Mouse (Mus musculus): ENCODE data around the gene Zgrf1. TPM values are rescaled to one million over a fixed set of nuclear protein-coding genes. Genes with fewer than 3 reads are reported as not detected.

The Zgrf1 gene
- polyA plus RNA-seq (2016; fragmentation: Nextera tagmentation; extraction: Ambion mirVana), result 13.8 and 16.1 TPM in 2 replicates

GRCm38 (mm10) chr3:127552973-127553719 lies at the start of gene Zgrf1, which contains the start of gene Larp7:
Gene Zgrf1 (plus strand): TSS chr3:127553489.
Gene Larp7 (minus strand): TSS chr3:127553349.
- Histone ChIP-seq H3K4me2 (replicated peaks) (peak within 1 kb of the TSS; percentile 69), H3K27ac (peak within 1 kb of the TSS; percentile 92), H3K4me1 (peaks cover 11% of the 10 kb centered on the region; the same call in 1 of the 2 replicates), H3K9ac (peak within 1 kb of the TSS; percentile 76), H3K36me3 (peaks cover 9% of the 10 kb centered on the region; the same call in 1 of the 2 replicates), H3K9me3 (no peaks in the 10 kb centered on the region), H3K4me3 (peak within 1 kb of the TSS; percentile 80), H3K27me3 (no peaks in the 10 kb centered on the region)
- peak; percentile 98 for ATAC-seq (ENCODE audit: insufficient number of reproducible peaks, insufficient read depth, low FRiP score, low TSS enrichment)
- under 1% methylated on average over 71 of the region's 73 CpGs for WGBS

- Histone ChIP-seq H3K9ac (no peak overlapping the region), H3K27ac (no peak overlapping the region), H3K36me3 (no peaks in the 10 kb centered on the region), H3K27me3 (no peaks in the 10 kb centered on the region), H3K9me3 (no peaks in the 10 kb centered on the region), H3K4me2 (replicated peaks) (no peak overlapping the region), H3K4me3 (no peak overlapping the region), H3K4me1 (no peaks in the 10 kb centered on the region)
- no peak for ATAC-seq (ENCODE audit: insufficient number of reproducible peaks, insufficient read depth, low FRiP score, low TSS enrichment)
- 75% methylated on average over 15 of the region's 15 CpGs for WGBS
These were observed 45.2 kb upstream of the Zgrf1 start for GRCm38 (mm10) chr3:127507878-127508783.

GRCm38 (mm10) chr3:127511786-127512746 lies 41.2 kb upstream of the Zgrf1 start:
- Histone ChIP-seq H3K4me3 (no peak overlapping the region), H3K27ac (no peak overlapping the region), H3K4me1 (no peaks in the 10 kb centered on the region), H3K9me3 (no peaks in the 10 kb centered on the region), H3K36me3 (no peaks in the 10 kb centered on the region), H3K4me2 (replicated peaks) (no peak overlapping the region), H3K27me3 (no peaks in the 10 kb centered on the region), H3K9ac (no peak overlapping the region)
- WGBS, result 84% methylated on average over 12 of the region's 12 CpGs
- ATAC-seq (ENCODE audit: insufficient number of reproducible peaks, insufficient read depth, low FRiP score, low TSS enrichment), result no peak

GRCm38 (mm10) chr3:127512794-127513335 lies 40.4 kb upstream of the Zgrf1 start:
- no peak overlapping the region for H3K4me2 ChIP-seq (replicated peaks)
- WGBS, result 75% methylated on average over 15 of the region's 15 CpGs
- no peak for ATAC-seq (ENCODE audit: insufficient number of reproducible peaks, insufficient read depth, low FRiP score, low TSS enrichment)
- H3K9ac ChIP-seq, result no peak overlapping the region
- H3K4me1 ChIP-seq, result no peaks in the 10 kb centered on the region
- H3K9me3 ChIP-seq, result no peaks in the 10 kb centered on the region
- H3K36me3 ChIP-seq, result no peaks in the 10 kb centered on the region
- H3K4me3 ChIP-seq, result no peak overlapping the region
- H3K27me3 ChIP-seq, result no peaks in the 10 kb centered on the region
- no peak overlapping the region for H3K27ac ChIP-seq

- H3K9ac ChIP-seq, result no peak overlapping the region
- H3K9me3 ChIP-seq, result no peaks in the 10 kb centered on the region
- no peak overlapping the region for H3K27ac ChIP-seq
- no peak overlapping the region for H3K4me2 ChIP-seq (replicated peaks)
- H3K4me3 ChIP-seq, result no peak overlapping the region
- H3K27me3 ChIP-seq, result no peaks in the 10 kb centered on the region
- no peaks in the 10 kb centered on the region for H3K36me3 ChIP-seq
- ATAC-seq (ENCODE audit: insufficient number of reproducible peaks, insufficient read depth, low FRiP score, low TSS enrichment), result no peak
- 74% methylated on average over 2 of the region's 2 CpGs for WGBS
- no peaks in the 10 kb centered on the region for H3K4me1 ChIP-seq
These were observed 39.6 kb upstream of the Zgrf1 start for GRCm38 (mm10) chr3:127513699-127514098.

GRCm38 (mm10) chr3:127515251-127515650 lies 38.0 kb upstream of the Zgrf1 start:
- Histone ChIP-seq H3K27me3 (no peaks in the 10 kb centered on the region), H3K36me3 (no peaks in the 10 kb centered on the region), H3K9ac (no peak overlapping the region), H3K4me2 (replicated peaks) (no peak overlapping the region), H3K27ac (no peak overlapping the region), H3K4me3 (no peak overlapping the region), H3K9me3 (no peaks in the 10 kb centered on the region), H3K4me1 (no peaks in the 10 kb centered on the region)
- ATAC-seq (ENCODE audit: insufficient number of reproducible peaks, insufficient read depth, low FRiP score, low TSS enrichment), result no peak
- WGBS, result 88% methylated on average over 1 of the region's 1 CpGs

- H3K27me3 ChIP-seq, result no peaks in the 10 kb centered on the region
- no peak for ATAC-seq (ENCODE audit: insufficient number of reproducible peaks, insufficient read depth, low FRiP score, low TSS enrichment)
- no peaks in the 10 kb centered on the region for H3K9me3 ChIP-seq
- no peaks in the 10 kb centered on the region for H3K36me3 ChIP-seq
- no peak overlapping the region for H3K9ac ChIP-seq
- no peak overlapping the region for H3K4me3 ChIP-seq
- H3K27ac ChIP-seq, result no peak overlapping the region
- no peaks in the 10 kb centered on the region for H3K4me1 ChIP-seq
- WGBS, result 83% methylated on average over 6 of the region's 6 CpGs
- no peak overlapping the region for H3K4me2 ChIP-seq (replicated peaks)
These were observed 33.0 kb upstream of the Zgrf1 start for GRCm38 (mm10) chr3:127520300-127520699.

- WGBS, result 71% methylated on average over 10 of the region's 10 CpGs
These were observed 32.1 kb upstream of the Zgrf1 start for GRCm38 (mm10) chr3:127521156-127521555.

GRCm38 (mm10) chr3:127525188-127525819 lies 28.0 kb upstream of the Zgrf1 start:
- Histone ChIP-seq H3K27ac (no peak overlapping the region), H3K36me3 (no peaks in the 10 kb centered on the region), H3K27me3 (no peaks in the 10 kb centered on the region), H3K4me1 (no peaks in the 10 kb centered on the region), H3K4me3 (no peak overlapping the region), H3K4me2 (replicated peaks) (no peak overlapping the region), H3K9me3 (no peaks in the 10 kb centered on the region), H3K9ac (no peak overlapping the region)
- 77% methylated on average over 8 of the region's 8 CpGs for WGBS
- ATAC-seq (ENCODE audit: insufficient number of reproducible peaks, insufficient read depth, low FRiP score, low TSS enrichment), result no peak

More at GRCm38 (mm10) chr3:127521156-127521555, 32.1 kb upstream of the Zgrf1 start:
- Histone ChIP-seq H3K9me3 (no peaks in the 10 kb centered on the region), H3K36me3 (no peaks in the 10 kb centered on the region), H3K4me1 (no peaks in the 10 kb centered on the region), H3K27ac (no peak overlapping the region), H3K4me3 (no peak overlapping the region), H3K9ac (no peak overlapping the region), H3K27me3 (no peaks in the 10 kb centered on the region), H3K4me2 (replicated peaks) (no peak overlapping the region)
- no peak for ATAC-seq (ENCODE audit: insufficient number of reproducible peaks, insufficient read depth, low FRiP score, low TSS enrichment)

- ATAC-seq (ENCODE audit: insufficient number of reproducible peaks, insufficient read depth, low FRiP score, low TSS enrichment), result no peak
- Histone ChIP-seq H3K9me3 (no peaks in the 10 kb centered on the region), H3K9ac (no peak overlapping the region), H3K4me3 (no peak overlapping the region), H3K27ac (no peak overlapping the region), H3K27me3 (no peaks in the 10 kb centered on the region), H3K4me2 (replicated peaks) (no peak overlapping the region), H3K36me3 (no peaks in the 10 kb centered on the region), H3K4me1 (no peaks in the 10 kb centered on the region)
- WGBS, result 65% methylated on average over 5 of the region's 5 CpGs
These were observed 25.7 kb upstream of the Zgrf1 start for GRCm38 (mm10) chr3:127527465-127528034.

Measured in embryonic facial prominence, embryonic 12.5 days (tissue).